Mouse (Mus musculus): ENCODE measurements at regions not wholly inside any gene's neighbourhood (a gene's known extent, or its start where the extent isn't known, plus 50 kb on each side); places are given as distances from the start of the nearest gene placed in this dataset.

GRCm38 (mm10) chr10:44796205-44796604 is 267.9 kb upstream of the Prdm1 start:
- Histone ChIP-seq H3K4me1 (ENCODE audit: control insufficient read depth) (no peaks in the 10 kb centered on the region), H3K36me3 (ENCODE audit: control insufficient read depth) (no peaks in the 10 kb centered on the region), H3K4me3 (replicated peaks) (no peak overlapping the region), H3K27me3 (ENCODE audit: control insufficient read depth) (no peaks in the 10 kb centered on the region), H3K9me3 (ENCODE audit: control insufficient read depth, low read length) (no peaks in the 10 kb centered on the region)
- TF ChIP-seq GATA1 (IDR thresholded peaks at IDR 0.05; ENCODE audit: low read length): no peak
- no peak for TF ChIP-seq TAL1 (IDR thresholded peaks at IDR 0.05; ENCODE audit: low read length)

GRCm38 (mm10) chr10:44785386-44785785 is 257.1 kb upstream of the Prdm1 start:
- TF ChIP-seq GATA1 (IDR thresholded peaks at IDR 0.05; ENCODE audit: low read length) (no peak), TAL1 (IDR thresholded peaks at IDR 0.05; ENCODE audit: low read length) (no peak)
- H3K36me3 ChIP-seq (ENCODE audit: control insufficient read depth): no peaks in the 10 kb centered on the region
- no peaks in the 10 kb centered on the region for H3K27me3 ChIP-seq (ENCODE audit: control insufficient read depth)
- no peaks in the 10 kb centered on the region for H3K9me3 ChIP-seq (ENCODE audit: control insufficient read depth, low read length)
- H3K4me1 ChIP-seq (ENCODE audit: control insufficient read depth): no peaks in the 10 kb centered on the region
- H3K4me3 ChIP-seq (replicated peaks): no peak overlapping the region

- TF ChIP-seq TAL1 (IDR thresholded peaks at IDR 0.05; ENCODE audit: low read length): no peak
- no peaks in the 10 kb centered on the region for H3K36me3 ChIP-seq (ENCODE audit: control insufficient read depth)
- H3K9me3 ChIP-seq (ENCODE audit: control insufficient read depth, low read length): no peaks in the 10 kb centered on the region
- H3K4me3 ChIP-seq (replicated peaks): no peak overlapping the region
- H3K27me3 ChIP-seq (ENCODE audit: control insufficient read depth): no peaks in the 10 kb centered on the region
- H3K4me1 ChIP-seq (ENCODE audit: control insufficient read depth): no peaks in the 10 kb centered on the region
Observed at GRCm38 (mm10) chr10:44780381-44780958, 252.2 kb upstream of the Prdm1 start.

GRCm38 (mm10) chr10:44779568-44780207 is 251.4 kb upstream of the Prdm1 start:
- no peaks in the 10 kb centered on the region for H3K4me1 ChIP-seq (ENCODE audit: control insufficient read depth)
- TF ChIP-seq TAL1 (IDR thresholded peaks at IDR 0.05; ENCODE audit: low read length) (no peak), GATA1 (IDR thresholded peaks at IDR 0.05; ENCODE audit: low read length) (no peak)
- H3K36me3 ChIP-seq (ENCODE audit: control insufficient read depth): no peaks in the 10 kb centered on the region
- H3K9me3 ChIP-seq (ENCODE audit: control insufficient read depth, low read length): no peaks in the 10 kb centered on the region
- no peaks in the 10 kb centered on the region for H3K27me3 ChIP-seq (ENCODE audit: control insufficient read depth)
- no peak overlapping the region for H3K4me3 ChIP-seq (replicated peaks)

- no peaks in the 10 kb centered on the region for H3K36me3 ChIP-seq (ENCODE audit: control insufficient read depth)
- no peak overlapping the region for H3K4me3 ChIP-seq (replicated peaks)
- no peak for TF ChIP-seq TAL1 (IDR thresholded peaks at IDR 0.05; ENCODE audit: low read length)
- no peak for TF ChIP-seq GATA1 (IDR thresholded peaks at IDR 0.05; ENCODE audit: low read length)
Observed at GRCm38 (mm10) chr10:44777214-44777613, 248.9 kb upstream of the Prdm1 start.

GRCm38 (mm10) chr10:44776175-44776574 is 247.9 kb upstream of the Prdm1 start:
- TF ChIP-seq GATA1 (IDR thresholded peaks at IDR 0.05; ENCODE audit: low read length) (no peak), TAL1 (IDR thresholded peaks at IDR 0.05; ENCODE audit: low read length) (no peak)
- Histone ChIP-seq H3K4me1 (ENCODE audit: control insufficient read depth) (no peaks in the 10 kb centered on the region), H3K4me3 (replicated peaks) (no peak overlapping the region), H3K36me3 (ENCODE audit: control insufficient read depth) (no peaks in the 10 kb centered on the region), H3K9me3 (ENCODE audit: control insufficient read depth, low read length) (no peaks in the 10 kb centered on the region), H3K27me3 (ENCODE audit: control insufficient read depth) (no peaks in the 10 kb centered on the region)

More at GRCm38 (mm10) chr10:44777214-44777613, 248.9 kb upstream of the Prdm1 start:
- Histone ChIP-seq H3K27me3 (ENCODE audit: control insufficient read depth) (no peaks in the 10 kb centered on the region), H3K9me3 (ENCODE audit: control insufficient read depth, low read length) (no peaks in the 10 kb centered on the region), H3K4me1 (ENCODE audit: control insufficient read depth) (no peaks in the 10 kb centered on the region)

- Histone ChIP-seq H3K4me1 (ENCODE audit: control insufficient read depth) (peaks cover 8% of the 10 kb centered on the region), H3K4me3 (replicated peaks) (no peak overlapping the region), H3K36me3 (ENCODE audit: control insufficient read depth) (no peaks in the 10 kb centered on the region), H3K9me3 (ENCODE audit: control insufficient read depth, low read length) (no peaks in the 10 kb centered on the region), H3K27me3 (ENCODE audit: control insufficient read depth) (no peaks in the 10 kb centered on the region)
- TF ChIP-seq TAL1 (IDR thresholded peaks at IDR 0.05; ENCODE audit: low read length) (no peak), GATA1 (IDR thresholded peaks at IDR 0.05; ENCODE audit: low read length) (no peak)
Observed at GRCm38 (mm10) chr10:44765527-44765926, 237.2 kb upstream of the Prdm1 start.

- TF ChIP-seq TAL1 (IDR thresholded peaks at IDR 0.05; ENCODE audit: low read length): no peak
- TF ChIP-seq GATA1 (IDR thresholded peaks at IDR 0.05; ENCODE audit: low read length): no peak
- H3K4me3 ChIP-seq (replicated peaks): no peak overlapping the region
- H3K4me1 ChIP-seq (ENCODE audit: control insufficient read depth): peaks cover 8% of the 10 kb centered on the region
Observed at GRCm38 (mm10) chr10:44763102-44763501, 234.8 kb upstream of the Prdm1 start.

GRCm38 (mm10) chr10:44762068-44762467 is 233.8 kb upstream of the Prdm1 start:
- Histone ChIP-seq H3K9me3 (ENCODE audit: control insufficient read depth, low read length) (no peaks in the 10 kb centered on the region), H3K4me1 (ENCODE audit: control insufficient read depth) (peaks cover 8% of the 10 kb centered on the region), H3K27me3 (ENCODE audit: control insufficient read depth) (no peaks in the 10 kb centered on the region), H3K36me3 (ENCODE audit: control insufficient read depth) (no peaks in the 10 kb centered on the region), H3K4me3 (replicated peaks) (no peak overlapping the region)
- TF ChIP-seq GATA1 (IDR thresholded peaks at IDR 0.05; ENCODE audit: low read length) (no peak), TAL1 (IDR thresholded peaks at IDR 0.05; ENCODE audit: low read length) (no peak)

More at GRCm38 (mm10) chr10:44763102-44763501, 234.8 kb upstream of the Prdm1 start:
- Histone ChIP-seq H3K36me3 (ENCODE audit: control insufficient read depth) (no peaks in the 10 kb centered on the region), H3K9me3 (ENCODE audit: control insufficient read depth, low read length) (no peaks in the 10 kb centered on the region), H3K27me3 (ENCODE audit: control insufficient read depth) (no peaks in the 10 kb centered on the region)
